Mouse (Mus musculus) neural tube, embryonic 12.5 days (tissue): ENCODE data around the gene Gabpb1. TPM values are rescaled to one million over a fixed set of nuclear protein-coding genes. Genes with fewer than 3 reads are reported as not detected.

Experiments
- ATAC-seq: fragments of 200-750 bp; cut with Nextera tagmentation; 2 replicates; pipeline ENCODE4 v1.8.0; 2017; ENCODE audit warnings: low read depth, mild to moderate bottlenecking, moderate TSS enrichment, moderate library complexity; ENCODE audit not compliant: low FRiP score
- H3K27ac ChIP-seq: fragments of 300-500 bp; sonication (generic); 2 replicates; pipeline ENCODE4 v1.5.1; 2016
- H3K27me3 ChIP-seq: fragments of 300-500 bp; sonication (generic); replicated peaks from 2 replicates; pipeline ENCODE4 v1.6.1; 2016; ENCODE audit warnings: mild to moderate bottlenecking
- H3K36me3 ChIP-seq: fragments of 300-500 bp; sonication (generic); 2 replicates; pipeline ENCODE4 v1.6.1; 2016; ENCODE audit warnings: mild to moderate bottlenecking
- H3K4me1 ChIP-seq: fragments of 300-500 bp; sonication (generic); 2 replicates; pipeline ENCODE4 v1.6.1; 2016
- H3K4me2 ChIP-seq: fragments of 300-500 bp; sonication (generic); replicated peaks from 2 replicates; pipeline ENCODE4 v1.6.1; 2016; ENCODE audit warnings: mild to moderate bottlenecking
- H3K4me3 ChIP-seq: fragments of 300-500 bp; sonication (generic); 2 replicates; pipeline ENCODE4 v1.5.1; 2016
- H3K9ac ChIP-seq: fragments of 300-500 bp; sonication (generic); 2 replicates; pipeline ENCODE4 v1.6.1; 2016; ENCODE audit warnings: mild to moderate bottlenecking
- H3K9me3 ChIP-seq: fragments of 300-500 bp; sonication (generic); 2 replicates; pipeline ENCODE4 v1.6.1; 2016; ENCODE audit warnings: mild to moderate bottlenecking
- WGBS: fragments of 180-500 bp; shearing (Covaris S2); methylation state at CpG from one replicate; pipeline ENCODE4 v1.1.7; 2016; 5-methylcytosine and 5-hydroxymethylcytosine counted together
- polyA plus RNA-seq: library from polyadenylated mRNA; unstranded; fragments of >200 nt; fragmentation: Nextera tagmentation; extraction: Ambion mirVana; gene quantifications from 2 replicates; pipeline ENCODE4 v1.2.1, GENCODE M21; 2016

Gene Gabpb1
- polyA plus RNA-seq, 1 experiment from 2014 or later: 66.3 TPM

DNA sequence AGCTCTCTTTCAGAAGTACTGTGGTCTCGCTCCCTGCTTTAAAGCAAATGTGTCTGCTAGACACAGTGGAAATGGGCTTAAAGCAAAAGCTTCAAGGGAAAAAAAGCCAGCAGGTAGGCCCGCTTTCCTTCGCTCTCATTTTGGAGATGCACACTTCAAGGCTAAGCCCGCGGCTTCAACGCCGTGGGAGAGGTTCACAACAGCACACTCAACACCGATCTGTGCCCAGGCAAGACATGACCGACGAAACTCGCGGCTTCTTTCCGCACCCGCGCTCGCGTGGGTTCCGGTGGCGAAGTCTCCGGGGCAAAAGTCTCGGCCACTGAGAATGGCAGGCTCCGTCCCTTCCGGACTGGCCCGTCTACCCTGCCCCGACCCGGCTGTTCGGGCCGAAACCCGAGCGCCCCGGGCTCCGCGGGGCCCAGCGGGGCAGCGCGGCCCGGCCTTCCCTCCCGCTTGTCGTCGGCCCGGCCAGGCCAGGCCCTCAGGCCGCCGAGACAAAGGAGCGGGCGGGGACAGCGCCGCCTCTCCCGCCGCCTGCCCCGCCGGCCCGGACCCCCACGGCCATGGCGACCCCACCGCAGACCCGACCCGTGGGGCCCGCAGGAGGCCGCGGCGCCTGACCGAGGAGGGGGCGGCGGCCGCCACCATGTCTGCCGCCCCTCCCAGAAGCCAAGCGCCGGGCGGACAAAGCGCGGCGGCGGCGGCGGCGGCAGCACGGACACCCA, 1.5 kb downstream of the Gabpb1 start:
- H3K9ac ChIP-seq: peak overlapping the region; percentile 99
- H3K36me3 ChIP-seq: peaks cover 4% of the 10 kb centered on the region; the same call in 1 of the 2 replicates
- H3K4me2 ChIP-seq: peak overlapping the region; percentile 67
- no peaks in the 10 kb centered on the region for H3K9me3 ChIP-seq
- peak overlapping the region; percentile 99 for H3K27ac ChIP-seq
- no peaks in the 10 kb centered on the region for H3K27me3 ChIP-seq
- H3K4me3 ChIP-seq: peak overlapping the region; percentile 99
- ATAC-seq: peak; percentile 66
- peaks cover 24% of the 10 kb centered on the region for H3K4me1 ChIP-seq
- under 1% methylated on average over 73 of the region's 77 CpGs for WGBS

DNA sequence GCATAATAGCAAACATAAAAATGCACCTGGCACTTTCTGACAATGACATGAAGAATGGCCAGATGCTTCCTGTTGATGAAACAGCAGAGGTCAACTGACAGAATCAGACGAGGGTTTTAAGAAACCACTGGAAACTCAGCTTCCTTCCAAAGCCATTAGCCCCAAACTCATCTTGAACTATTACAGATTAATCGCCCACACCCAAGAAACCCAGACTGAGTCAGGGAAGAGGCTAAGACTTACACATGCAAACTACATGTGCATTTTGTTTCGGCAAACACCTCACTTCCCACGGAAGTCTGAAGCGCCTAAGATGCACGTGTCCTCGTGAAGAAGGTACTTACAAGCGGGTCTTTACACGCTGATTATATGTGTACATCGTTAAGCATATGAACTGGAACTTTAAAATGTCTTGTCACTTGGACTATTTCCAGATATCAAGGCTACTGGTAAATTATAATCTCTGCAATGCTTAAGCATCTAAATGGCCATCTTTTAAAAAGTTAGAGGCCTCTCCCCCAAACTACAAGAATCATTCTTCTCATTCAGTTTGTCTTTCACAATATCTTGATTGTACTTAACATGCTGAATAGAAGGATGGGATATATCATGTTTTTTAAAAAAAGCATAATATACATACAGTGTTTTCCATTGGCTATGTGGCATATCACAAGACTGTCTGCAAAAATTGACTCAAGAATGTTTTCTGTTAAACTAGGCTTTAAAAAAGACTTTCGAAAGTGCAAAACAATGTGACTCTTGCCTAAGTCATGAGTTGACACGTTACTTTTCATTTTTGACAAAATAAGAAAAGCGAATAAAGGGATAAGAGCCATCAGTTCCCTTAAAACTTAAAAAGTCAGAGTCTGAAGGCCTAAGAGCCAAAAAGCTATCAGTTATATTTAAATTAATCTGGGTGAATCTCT, 2.6 kb downstream of the Gabpb1 start:
- Histone ChIP-seq H3K4me1 (peaks cover 24% of the 10 kb centered on the region), H3K36me3 (peaks cover 4% of the 10 kb centered on the region; the same call in 1 of the 2 replicates), H3K27me3 (no peaks in the 10 kb centered on the region), H3K9me3 (no peaks in the 10 kb centered on the region), H3K27ac (no peak overlapping the region), H3K9ac (peak overlapping the region; percentile 99), H3K4me2 (peak overlapping the region; percentile 67), H3K4me3 (peak overlapping the region; percentile 99)
- 68% methylated on average over 13 of the region's 13 CpGs for WGBS
- ATAC-seq: no peak

DNA sequence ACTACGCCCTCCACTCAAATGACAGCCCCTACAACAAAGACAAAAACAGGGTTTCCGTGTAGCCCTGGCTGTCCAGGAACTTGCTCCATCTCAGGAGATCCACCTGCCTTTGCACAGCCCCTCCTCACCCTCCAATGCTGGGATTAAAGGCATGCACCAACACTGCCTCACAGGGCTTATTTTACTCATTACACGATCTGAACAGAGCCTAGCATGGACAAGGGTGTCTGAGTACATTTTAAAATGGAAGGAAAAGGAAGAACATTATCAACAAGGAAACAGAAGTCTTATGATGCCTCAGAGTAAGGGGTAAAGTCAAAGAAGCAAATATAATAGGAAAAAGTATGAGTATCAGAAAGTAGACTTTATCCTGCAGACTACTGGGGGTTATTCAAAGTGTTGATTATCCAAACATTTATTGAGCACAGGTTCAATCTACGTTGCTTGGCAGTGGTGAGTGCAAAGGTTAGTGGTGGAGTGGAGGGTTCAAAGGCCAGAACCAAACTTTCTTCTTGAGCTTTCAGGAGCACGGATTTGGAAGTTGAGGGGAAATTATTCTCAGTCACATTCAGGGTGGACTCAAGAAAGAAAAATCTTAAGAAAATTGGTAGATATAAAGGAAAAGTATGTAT, 7.4 kb downstream of the Gabpb1 start:
- Histone ChIP-seq H3K36me3 (no peaks in the 10 kb centered on the region), H3K4me2 (no peak overlapping the region), H3K4me1 (peaks cover 14% of the 10 kb centered on the region), H3K9ac (no peak overlapping the region), H3K27me3 (no peaks in the 10 kb centered on the region), H3K4me3 (no peak overlapping the region), H3K9me3 (no peaks in the 10 kb centered on the region), H3K27ac (no peak overlapping the region)
- ATAC-seq: no peak
- WGBS: 96% methylated on average over 5 of the region's 5 CpGs

DNA sequence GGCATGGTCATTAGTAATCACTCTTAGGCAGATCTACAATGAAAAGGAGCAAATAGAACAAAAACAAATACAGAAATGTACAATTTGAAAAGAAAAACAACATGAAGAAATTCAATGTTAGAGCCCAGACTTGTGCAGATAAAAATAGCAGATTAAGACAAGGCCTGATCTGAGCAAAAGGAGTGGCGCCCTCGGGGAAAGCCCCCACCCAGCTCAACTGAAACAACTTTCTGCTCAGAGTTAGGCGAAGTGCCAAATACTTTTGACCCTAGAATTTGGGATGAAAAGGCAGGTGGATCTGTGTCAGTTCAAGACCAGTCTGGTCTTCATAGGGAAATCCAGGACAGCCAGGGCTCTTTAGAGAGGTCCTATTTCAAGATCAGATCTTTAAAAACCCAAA, 10.2 kb downstream of the Gabpb1 start:
- Histone ChIP-seq H3K27me3 (no peaks in the 10 kb centered on the region), H3K27ac (no peak overlapping the region), H3K9ac (no peak overlapping the region), H3K4me3 (no peak overlapping the region), H3K4me1 (no peaks in the 10 kb centered on the region), H3K4me2 (no peak overlapping the region), H3K9me3 (no peaks in the 10 kb centered on the region), H3K36me3 (no peaks in the 10 kb centered on the region)
- WGBS: 94% methylated on average over 3 of the region's 3 CpGs
- ATAC-seq: no peak

DNA sequence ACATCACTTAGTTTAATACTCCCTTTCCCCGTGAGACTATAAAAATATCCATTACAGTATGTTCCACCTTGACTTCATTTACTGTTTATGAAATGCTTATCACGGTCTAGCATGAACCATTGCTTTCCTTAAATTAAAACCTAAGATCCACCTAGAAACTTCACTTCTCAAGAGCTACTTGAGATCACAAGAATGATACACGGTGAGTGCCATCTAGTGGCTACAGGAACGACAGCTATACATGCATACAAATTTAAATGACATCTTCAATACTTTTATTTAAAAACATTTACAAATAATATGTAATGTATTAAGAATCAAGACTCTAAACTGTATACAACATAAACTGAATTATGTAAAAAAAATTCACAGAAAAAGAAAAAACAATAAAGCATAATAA, 12.7 kb downstream of the Gabpb1 start:
- no peak overlapping the region for H3K27ac ChIP-seq
- H3K4me1 ChIP-seq: no peaks in the 10 kb centered on the region
- no peak for ATAC-seq
- no peaks in the 10 kb centered on the region for H3K9me3 ChIP-seq
- no peaks in the 10 kb centered on the region for H3K36me3 ChIP-seq
- WGBS: 66% methylated on average over 4 of the region's 4 CpGs
- H3K4me3 ChIP-seq: no peak overlapping the region
- no peak overlapping the region for H3K4me2 ChIP-seq
- no peaks in the 10 kb centered on the region for H3K27me3 ChIP-seq
- H3K9ac ChIP-seq: no peak overlapping the region

DNA sequence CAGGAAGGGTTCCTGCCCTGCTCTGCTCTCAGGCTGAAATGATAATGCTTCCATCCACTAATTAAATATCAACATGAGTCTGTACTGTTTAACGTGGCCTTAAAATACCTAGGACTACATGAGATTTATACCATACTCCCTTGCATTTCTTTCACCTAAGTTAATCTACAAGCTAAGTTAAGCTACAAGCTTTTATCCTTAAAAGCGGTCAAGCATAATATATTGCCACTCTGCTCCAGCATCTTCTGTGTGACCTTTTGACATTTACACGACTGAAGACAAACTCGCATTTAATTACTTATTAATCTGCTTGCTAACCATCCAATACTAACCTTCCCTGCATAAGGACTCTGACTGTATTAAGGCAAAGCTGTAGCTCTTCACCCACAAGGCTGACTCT, 23.2 kb downstream of the Gabpb1 start:
- ATAC-seq: no peak
- H3K4me2 ChIP-seq: no peak overlapping the region
- no peak overlapping the region for H3K9ac ChIP-seq
- H3K36me3 ChIP-seq: peaks cover 26% of the 10 kb centered on the region
- 88% methylated on average over 4 of the region's 4 CpGs for WGBS
- H3K27ac ChIP-seq: no peak overlapping the region
- H3K4me3 ChIP-seq: no peak overlapping the region
- H3K27me3 ChIP-seq: no peaks in the 10 kb centered on the region
- no peaks in the 10 kb centered on the region for H3K9me3 ChIP-seq
- no peaks in the 10 kb centered on the region for H3K4me1 ChIP-seq

DNA sequence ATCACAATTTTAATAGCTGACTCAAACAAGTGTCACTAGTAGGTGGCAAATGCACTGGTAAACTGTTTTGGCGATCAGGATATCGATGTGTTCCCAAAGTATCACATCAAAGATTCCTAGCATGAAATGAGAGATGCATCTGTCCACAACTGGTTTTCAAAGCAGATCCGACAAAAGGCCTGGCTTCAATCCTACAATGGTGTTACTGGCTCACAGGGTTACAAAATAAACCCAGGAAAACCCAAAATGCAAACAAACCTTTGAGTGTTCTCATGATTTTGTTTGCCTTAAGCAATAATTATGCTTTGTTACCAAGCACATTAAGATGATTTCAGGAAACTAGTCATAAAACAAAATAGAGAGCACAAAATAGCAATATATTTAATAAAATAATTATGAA, 28.4 kb downstream of the Gabpb1 start:
- no peaks in the 10 kb centered on the region for H3K4me1 ChIP-seq
- H3K9me3 ChIP-seq: no peaks in the 10 kb centered on the region
- no peak overlapping the region for H3K4me2 ChIP-seq
- no peak overlapping the region for H3K9ac ChIP-seq
- H3K4me3 ChIP-seq: no peak overlapping the region
- no peak overlapping the region for H3K27ac ChIP-seq
- no peaks in the 10 kb centered on the region for H3K27me3 ChIP-seq
- ATAC-seq: no peak
- H3K36me3 ChIP-seq: peaks cover 55% of the 10 kb centered on the region
- 92% methylated on average over 3 of the region's 3 CpGs for WGBS

DNA sequence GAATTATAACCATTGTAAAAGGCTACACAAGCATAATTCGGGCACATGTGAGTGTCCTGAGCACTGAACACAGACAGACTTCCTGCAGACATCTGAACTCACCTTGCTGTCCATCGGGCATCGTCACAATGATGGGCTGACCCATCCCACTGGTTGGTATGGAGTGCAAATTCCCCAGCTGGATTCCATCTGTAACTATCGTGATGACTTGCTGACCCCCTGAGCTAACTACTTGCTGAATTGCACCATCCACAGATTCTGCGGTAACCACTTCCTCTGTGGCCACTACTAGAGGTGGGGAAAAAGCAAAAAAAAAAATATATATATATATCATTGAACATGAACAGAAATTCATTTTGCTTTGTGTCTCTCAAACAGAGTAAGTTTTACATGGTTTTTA, 29.7 kb downstream of the Gabpb1 start:
- Histone ChIP-seq H3K4me2 (no peak overlapping the region), H3K9me3 (no peaks in the 10 kb centered on the region), H3K36me3 (peaks cover 54% of the 10 kb centered on the region), H3K9ac (no peak overlapping the region), H3K27me3 (no peaks in the 10 kb centered on the region), H3K4me3 (no peak overlapping the region), H3K4me1 (no peaks in the 10 kb centered on the region), H3K27ac (no peak overlapping the region)
- ATAC-seq: no peak
- WGBS: 95% methylated on average over 5 of the region's 5 CpGs

DNA sequence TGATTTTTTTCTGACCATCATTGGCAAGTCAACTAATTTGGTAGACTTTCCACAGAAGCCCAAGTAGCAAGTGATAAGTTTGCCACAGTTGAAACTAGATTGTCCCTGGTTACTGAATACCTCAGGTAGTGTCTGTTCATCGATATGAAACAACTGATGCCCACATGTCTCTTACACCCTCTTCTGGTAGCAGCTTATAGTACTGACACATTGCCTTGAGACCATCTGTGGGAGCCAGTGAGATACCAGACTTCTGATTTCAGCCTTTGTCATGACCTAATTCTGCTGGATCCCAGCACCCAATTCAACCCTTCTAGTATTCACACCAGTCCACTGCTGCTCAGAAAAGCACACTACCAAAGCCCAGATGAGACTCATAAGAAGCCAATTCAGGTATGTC, 31.4 kb downstream of the Gabpb1 start:
- 94% methylated on average over 1 of the region's 1 CpGs for WGBS
- Histone ChIP-seq H3K4me3 (no peak overlapping the region), H3K27me3 (no peaks in the 10 kb centered on the region), H3K4me1 (no peaks in the 10 kb centered on the region), H3K36me3 (peaks cover 61% of the 10 kb centered on the region), H3K4me2 (no peak overlapping the region), H3K27ac (no peak overlapping the region), H3K9ac (no peak overlapping the region), H3K9me3 (no peaks in the 10 kb centered on the region)
- no peak for ATAC-seq

DNA sequence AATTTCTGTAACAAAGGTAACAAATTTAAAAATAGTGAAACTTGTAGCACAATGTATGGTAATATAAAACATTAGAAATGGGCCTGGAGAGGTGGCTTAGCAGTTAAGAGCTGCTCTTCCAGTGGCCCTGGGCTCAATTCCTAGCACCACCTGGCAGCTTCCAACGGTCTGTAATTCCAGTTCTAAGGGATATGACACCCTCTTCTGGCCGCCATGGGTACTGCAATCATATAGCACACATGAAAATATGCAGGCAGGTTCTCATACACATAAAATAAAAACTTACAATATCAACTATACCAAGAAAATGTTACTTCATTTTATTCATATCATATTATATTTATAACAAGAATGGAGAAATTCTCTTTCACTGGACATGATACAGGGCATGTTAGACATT, 35.8 kb downstream of the Gabpb1 start:
- Histone ChIP-seq H3K27ac (no peak overlapping the region), H3K36me3 (peaks cover 52% of the 10 kb centered on the region), H3K4me1 (no peaks in the 10 kb centered on the region), H3K4me2 (no peak overlapping the region), H3K4me3 (no peak overlapping the region), H3K9ac (no peak overlapping the region), H3K9me3 (no peaks in the 10 kb centered on the region), H3K27me3 (no peaks in the 10 kb centered on the region)
- 86% methylated on average over 2 of the region's 2 CpGs for WGBS
- no peak for ATAC-seq

DNA sequence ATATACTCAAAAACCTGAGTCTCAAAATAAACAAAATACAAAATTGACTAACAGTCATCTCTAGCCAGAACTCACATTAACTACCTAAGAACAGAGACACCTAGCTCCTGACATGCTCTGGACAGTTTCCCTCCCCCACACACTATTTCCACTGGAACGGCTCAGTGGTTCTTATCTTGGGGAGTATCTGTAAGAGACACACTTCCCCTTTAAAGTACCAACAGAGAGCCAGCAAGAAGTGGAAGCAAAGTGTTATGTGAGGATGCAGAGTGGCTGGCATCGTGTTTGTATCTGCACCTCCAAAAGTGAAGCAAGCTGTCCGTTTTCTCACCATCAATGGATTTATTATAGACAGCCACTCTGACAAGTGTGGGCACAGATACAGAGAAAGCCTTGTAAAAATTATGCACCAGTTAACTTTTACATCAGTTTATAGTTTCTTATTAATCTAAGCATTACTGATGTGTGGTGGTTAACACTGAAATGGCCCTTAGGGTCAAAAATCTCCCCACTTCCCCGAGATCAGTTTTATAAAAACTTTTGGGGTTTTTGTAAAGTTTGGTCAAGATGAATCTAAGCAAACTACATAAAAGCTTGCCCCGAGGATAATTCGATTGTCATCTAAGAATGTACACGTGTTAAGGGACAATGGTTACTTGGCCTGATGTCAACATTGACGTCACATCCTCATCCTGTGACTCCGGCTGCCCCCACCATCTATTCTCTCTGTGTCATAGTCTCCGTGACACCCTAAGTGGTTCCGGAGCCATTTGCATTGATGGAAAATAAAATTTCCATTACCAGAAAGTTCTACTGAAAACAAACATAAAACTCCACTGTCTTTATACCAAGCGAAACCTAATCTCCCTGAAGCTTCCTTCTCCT, 40.0 kb downstream of the Gabpb1 start:
- Histone ChIP-seq H3K9ac (no peak overlapping the region), H3K27ac (no peak overlapping the region), H3K4me1 (no peaks in the 10 kb centered on the region), H3K27me3 (no peaks in the 10 kb centered on the region), H3K36me3 (peaks cover 46% of the 10 kb centered on the region), H3K4me3 (no peak overlapping the region), H3K4me2 (no peak overlapping the region), H3K9me3 (no peaks in the 10 kb centered on the region)
- 85% methylated on average over 12 of the region's 12 CpGs for WGBS
- no peak for ATAC-seq
